Mouse (Mus musculus) intestine, embryonic 16.5 days (tissue): Measurements from ENCODE around the gene Fbrs. TPM values are rescaled to one million over a fixed set of nuclear protein-coding genes. Genes with fewer than 3 reads are reported as not detected.
"Not testable (repeated sequence)": the region's sequence is repeated elsewhere in the genome, so short reads cannot be mapped to it uniquely, and the experiment has no call there.

Experiments used
- ATAC-seq: fragments of 200-750 bp; cut with Nextera tagmentation; 2 replicates; pipeline ENCODE4 v1.8.0; 2017; ENCODE audit warnings: moderate TSS enrichment, moderate library complexity
- H3K27ac ChIP-seq: fragments of 300-500 bp; sonication (generic); 2 replicates; pipeline ENCODE4 v1.5.1; 2014; ENCODE audit warnings: mild to moderate bottlenecking, low read length
- H3K27me3 ChIP-seq: fragments of 300-500 bp; sonication (generic); replicated peaks from 2 replicates; pipeline ENCODE4 v1.6.1; 2014; ENCODE audit warnings: low read length, control low read depth, mixed read lengths; ENCODE audit not compliant: control insufficient read depth, insufficient read depth
- H3K36me3 ChIP-seq: fragments of 300-500 bp; sonication (generic); 2 replicates; pipeline ENCODE4 v1.6.1; 2014; ENCODE audit warnings: low read length, control low read depth; ENCODE audit not compliant: control insufficient read depth, insufficient read depth
- H3K4me1 ChIP-seq: fragments of 300-500 bp; sonication (generic); 2 replicates; pipeline ENCODE4 v1.6.1; 2014; ENCODE audit warnings: low read length, control low read depth, mixed read lengths; ENCODE audit not compliant: control insufficient read depth, insufficient read depth
- H3K4me2 ChIP-seq: fragments of 300-500 bp; sonication (generic); 2 replicates; pipeline ENCODE4 v1.6.1; 2014; ENCODE audit warnings: low read depth, low read length, control low read depth
- H3K4me3 ChIP-seq: fragments of 300-500 bp; sonication (generic); 2 replicates; pipeline ENCODE4 v1.5.1; 2014; ENCODE audit warnings: mild to moderate bottlenecking, low read length
- H3K9ac ChIP-seq: fragments of 300-500 bp; sonication (generic); 2 replicates; pipeline ENCODE4 v1.6.1; 2014; ENCODE audit warnings: low read depth, low read length
- H3K9me3 ChIP-seq: fragments of 300-500 bp; sonication (generic); 2 replicates; pipeline ENCODE4 v1.6.1; 2016; ENCODE audit warnings: low read length, control low read depth; ENCODE audit not compliant: control insufficient read depth
- WGBS: fragments of 180-500 bp; shearing (Covaris S2); extraction: QIAGEN DNeasy Blood & Tissue Kit; methylation state at CpG from one replicate; pipeline ENCODE4 v1.1.7; 2014; 5-methylcytosine and 5-hydroxymethylcytosine counted together
- polyA plus RNA-seq: library from polyadenylated mRNA; unstranded; fragments of >200 nt; fragmentation: Nextera tagmentation; extraction: Ambion mirVana; gene quantifications from 2 replicates; pipeline ENCODE4 v1.2.1, GENCODE M21; 2015

Gene Fbrs
- polyA plus RNA-seq, 1 experiment from 2014 or later, result 8.0 TPM

DNA sequence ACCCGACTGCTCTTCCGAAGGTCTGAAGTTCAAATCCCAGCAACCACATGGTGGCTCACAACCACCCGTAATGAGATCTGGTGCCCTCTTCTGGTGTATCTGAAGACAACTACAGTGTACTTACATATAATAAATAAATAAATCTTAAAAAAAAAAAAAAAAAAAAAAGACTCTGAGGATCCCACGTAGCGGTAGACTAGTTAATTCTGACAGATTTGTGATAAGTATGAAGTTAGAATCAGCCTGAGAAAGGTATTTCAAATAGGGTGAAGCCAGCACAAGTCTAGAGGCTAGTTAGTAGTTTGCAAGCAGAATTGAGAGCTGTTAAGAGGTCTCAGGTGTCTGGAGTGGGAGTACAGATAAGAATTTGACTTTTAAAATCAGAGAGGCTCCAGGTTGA, 9.4 kb downstream of the Fbrs start:
- H3K9me3 ChIP-seq, ATAC-seq, H3K9ac ChIP-seq, H3K27ac ChIP-seq, H3K4me1 ChIP-seq, H3K4me3 ChIP-seq, H3K4me2 ChIP-seq, H3K27me3 ChIP-seq: not testable (repeated sequence)
- 70% methylated on average over 4 of the region's 5 CpGs for WGBS
- H3K36me3 ChIP-seq, result peaks cover 50% of the 10 kb centered on the region

DNA sequence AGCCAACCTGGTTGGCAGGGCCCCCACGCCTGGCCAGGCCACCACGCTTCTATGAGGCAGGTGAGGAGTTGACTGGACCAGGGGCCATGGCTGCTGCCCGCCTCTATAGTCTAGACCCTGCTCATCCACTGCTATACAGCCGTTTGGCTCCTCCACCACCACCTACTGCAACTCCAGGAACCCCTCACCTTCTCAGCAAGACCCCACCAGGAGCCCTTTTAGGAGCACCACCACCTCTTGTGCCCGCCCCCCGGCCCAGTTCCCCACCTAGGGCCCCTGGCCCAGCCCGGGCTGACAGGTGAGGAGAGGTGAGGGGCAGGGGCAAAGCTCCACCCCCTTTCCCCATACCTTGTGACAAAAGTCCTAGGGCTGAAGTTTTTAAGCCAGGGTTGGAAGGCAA, 11.0 kb downstream of the Fbrs start:
- Histone ChIP-seq H3K9me3 (no peaks in the 10 kb centered on the region), H3K4me2 (no peak overlapping the region), H3K9ac (no peak overlapping the region), H3K4me1 (no peaks in the 10 kb centered on the region), H3K27me3 (no peaks in the 10 kb centered on the region), H3K36me3 (peaks cover 48% of the 10 kb centered on the region), H3K27ac (no peak overlapping the region), H3K4me3 (no peak overlapping the region)
- ATAC-seq, result no peak
- WGBS, result 92% methylated on average over 7 of the region's 7 CpGs

DNA sequence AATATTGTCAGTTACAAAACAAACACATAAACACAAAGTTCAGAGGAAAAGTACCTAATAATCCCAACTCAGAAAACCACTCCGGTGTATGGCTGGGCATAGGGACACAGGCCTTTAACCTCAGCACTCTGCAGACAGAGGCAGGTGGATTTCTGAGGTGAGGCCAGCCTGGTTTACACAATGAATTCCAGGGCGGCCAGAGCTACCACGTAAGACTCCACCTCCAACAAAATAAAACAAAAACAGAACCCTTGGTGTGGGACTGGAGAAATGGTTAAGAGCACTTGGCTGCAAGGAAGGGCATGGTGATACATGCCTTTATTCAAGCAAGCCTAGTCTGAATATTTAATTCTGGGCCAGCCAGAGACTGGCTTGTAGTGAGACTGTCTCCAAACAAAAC, 12.8 kb downstream of the Fbrs start:
- no peaks in the 10 kb centered on the region for H3K4me1 ChIP-seq
- H3K9ac ChIP-seq, result no peak overlapping the region
- H3K27ac ChIP-seq, result no peak overlapping the region
- no peaks in the 10 kb centered on the region for H3K27me3 ChIP-seq
- H3K36me3 ChIP-seq, result peaks cover 34% of the 10 kb centered on the region
- no peak overlapping the region for H3K4me2 ChIP-seq
- WGBS, result 79% methylated on average over 3 of the region's 3 CpGs
- H3K9me3 ChIP-seq, result no peaks in the 10 kb centered on the region
- H3K4me3 ChIP-seq, result no peak overlapping the region
- ATAC-seq, result no peak

DNA sequence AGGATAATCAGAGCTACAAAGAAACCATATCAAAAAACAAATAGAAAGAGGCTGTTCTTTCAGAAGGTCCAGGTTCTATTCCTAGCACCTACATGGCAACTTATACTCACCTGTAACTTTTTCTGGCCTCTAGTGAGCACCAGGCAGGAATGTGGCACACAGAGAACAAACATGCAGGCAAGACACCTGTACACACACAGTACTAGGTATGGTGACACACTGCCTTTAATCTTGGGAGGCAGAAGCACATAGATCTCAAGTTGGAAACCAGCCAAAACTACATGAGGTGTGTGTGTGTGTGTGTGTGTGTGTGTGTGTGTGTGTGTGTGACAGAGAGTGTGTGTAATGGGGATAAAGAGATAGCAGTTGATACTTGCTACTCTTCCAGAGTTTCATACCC, 15.6 kb downstream of the Fbrs start:
- Histone ChIP-seq H3K4me2 (no peak overlapping the region), H3K4me3 (no peak overlapping the region), H3K9ac (no peak overlapping the region), H3K27me3 (no peaks in the 10 kb centered on the region), H3K9me3 (no peaks in the 10 kb centered on the region), H3K36me3 (peaks cover 14% of the 10 kb centered on the region), H3K27ac (no peak overlapping the region), H3K4me1 (no peaks in the 10 kb centered on the region)
- ATAC-seq, result 0 out of 2 replicates have a peak, but pooled peaks have one; percentile 32

DNA sequence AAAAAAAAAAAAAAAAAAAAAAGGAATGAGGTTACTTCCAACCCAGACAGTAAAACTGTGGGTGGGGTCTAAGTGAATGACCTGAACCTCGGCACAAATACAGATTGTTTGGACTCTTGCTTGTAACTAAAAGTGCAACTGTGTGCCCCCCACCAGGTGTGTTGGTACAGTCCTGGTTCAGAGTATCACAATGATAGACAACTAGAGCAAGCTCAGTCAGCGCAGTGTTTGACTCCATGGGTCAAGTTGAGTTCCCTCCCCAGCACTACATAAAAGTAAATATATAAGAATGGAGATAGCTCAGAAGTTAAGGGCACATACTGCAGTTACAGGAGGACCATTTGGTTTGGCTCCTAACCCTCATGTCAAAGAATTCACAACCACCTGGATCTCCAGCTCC, 18.4 kb downstream of the Fbrs start:
- 72% methylated on average over 2 of the region's 2 CpGs for WGBS
- Histone ChIP-seq H3K27ac (no peak overlapping the region), H3K4me3 (no peak overlapping the region), H3K9me3 (no peaks in the 10 kb centered on the region), H3K36me3 (no peaks in the 10 kb centered on the region), H3K4me1 (no peaks in the 10 kb centered on the region), H3K27me3 (no peaks in the 10 kb centered on the region), H3K4me2 (no peak overlapping the region), H3K9ac (no peak overlapping the region)
- ATAC-seq, result no peak

DNA sequence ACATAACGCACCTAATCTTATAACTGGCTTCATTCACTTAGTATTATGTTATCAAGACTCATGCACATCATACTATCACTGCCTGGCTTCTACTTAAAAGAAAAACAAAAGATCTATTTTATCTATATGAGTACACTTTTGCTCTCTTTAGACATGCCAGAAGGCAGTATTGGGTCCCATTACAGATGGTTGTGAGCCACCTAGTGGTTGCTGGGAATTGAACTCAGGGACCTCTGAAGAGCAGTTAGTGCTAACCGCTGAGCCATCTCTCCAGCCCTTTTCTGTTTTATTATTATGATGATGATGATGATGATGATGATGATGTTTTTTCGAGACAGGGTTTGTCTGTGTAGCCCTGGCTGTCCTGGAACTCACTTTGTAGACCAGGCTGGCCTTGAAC, 19.4 kb downstream of the Fbrs start:
- ATAC-seq, result no peak
- no peaks in the 10 kb centered on the region for H3K27me3 ChIP-seq
- no peaks in the 10 kb centered on the region for H3K9me3 ChIP-seq
- no peak overlapping the region for H3K4me3 ChIP-seq
- no peaks in the 10 kb centered on the region for H3K4me1 ChIP-seq
- H3K9ac ChIP-seq, result no peak overlapping the region
- H3K4me2 ChIP-seq, result no peak overlapping the region
- no peaks in the 10 kb centered on the region for H3K36me3 ChIP-seq
- WGBS, result 46% methylated on average over 3 of the region's 3 CpGs
- H3K27ac ChIP-seq, result no peak overlapping the region

DNA sequence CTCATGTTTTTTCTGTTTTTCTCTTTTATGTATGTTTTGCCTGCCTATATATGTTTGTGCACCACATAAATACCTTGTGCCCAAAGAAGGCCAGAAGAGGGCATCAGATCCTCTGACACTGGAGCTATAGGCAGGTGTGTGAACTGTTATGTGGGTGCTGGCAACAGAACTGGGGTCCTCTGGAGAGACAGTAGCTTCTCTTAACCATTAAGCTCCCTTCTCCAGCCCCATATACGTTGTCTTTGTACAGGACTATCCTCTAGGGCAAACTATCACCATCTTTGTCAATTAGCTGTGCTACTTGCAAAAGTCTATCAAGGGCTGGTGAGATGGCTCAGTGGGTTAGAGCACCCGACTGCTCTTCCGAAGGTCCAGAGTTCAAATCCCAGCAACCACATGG, 29.3 kb downstream of the Fbrs start:
- 93% methylated on average over 3 of the region's 3 CpGs for WGBS
- Histone ChIP-seq H3K9me3 (no peaks in the 10 kb centered on the region), H3K36me3 (no peaks in the 10 kb centered on the region), H3K4me3 (no peak overlapping the region), H3K27ac (no peak overlapping the region), H3K27me3 (no peaks in the 10 kb centered on the region), H3K4me1 (no peaks in the 10 kb centered on the region; the same call in 1 of the 2 replicates), H3K9ac (no peak overlapping the region), H3K4me2 (no peak overlapping the region)
- ATAC-seq, result no peak

DNA sequence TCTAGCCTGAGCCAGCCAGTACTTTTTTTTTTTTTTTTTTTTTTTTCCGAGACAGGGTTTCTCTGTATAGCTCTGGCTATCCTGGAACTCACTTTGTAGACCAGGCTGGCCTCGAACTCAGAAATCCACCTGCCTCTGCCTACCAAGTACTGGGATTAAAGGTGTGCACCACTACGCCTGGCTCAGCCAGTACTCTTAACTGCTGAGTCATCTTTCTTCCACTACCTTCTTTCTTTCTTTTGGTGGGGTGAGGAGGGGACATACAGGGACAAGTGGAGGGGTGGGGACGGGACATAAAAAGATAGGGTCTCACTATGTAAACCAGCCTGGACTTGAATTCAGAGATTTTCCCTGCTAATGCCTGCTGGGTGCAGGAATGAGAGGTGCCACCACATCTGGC, 30.8 kb downstream of the Fbrs start:
- H3K27me3 ChIP-seq, H3K9ac ChIP-seq, H3K9me3 ChIP-seq, H3K4me2 ChIP-seq, H3K4me3 ChIP-seq, ATAC-seq, H3K36me3 ChIP-seq, H3K4me1 ChIP-seq, H3K27ac ChIP-seq: not testable (repeated sequence)
- WGBS, result 97% methylated on average over 3 of the region's 4 CpGs

DNA sequence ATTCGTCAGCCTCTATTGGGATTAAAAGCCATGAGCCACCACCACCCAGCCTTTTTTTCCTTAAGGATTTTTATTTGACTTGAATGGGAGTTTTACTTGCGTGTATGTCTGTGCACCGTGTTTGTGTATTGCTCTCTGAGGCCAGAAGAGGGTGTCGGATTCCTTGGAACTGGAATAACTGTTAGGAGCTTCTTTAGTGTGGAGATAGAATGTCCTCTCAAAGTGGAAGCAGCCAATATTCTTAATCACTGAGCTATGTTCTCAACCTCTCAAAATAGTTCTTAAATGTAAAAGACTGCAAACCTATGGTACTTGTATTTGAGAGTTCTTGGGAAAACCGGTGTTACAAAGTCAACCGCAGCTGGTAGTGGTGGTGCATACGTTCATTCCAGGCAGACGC, 32.2 kb downstream of the Fbrs start:
- ATAC-seq, result no peak
- Histone ChIP-seq H3K9ac (peak overlapping the region; percentile 89), H3K4me2 (peak overlapping the region; percentile 52), H3K27ac (peak overlapping the region; percentile 98), H3K4me1 (peaks cover 9% of the 10 kb centered on the region), H3K9me3 (no peaks in the 10 kb centered on the region), H3K4me3 (peak overlapping the region; percentile 80), H3K36me3 (peaks cover 5% of the 10 kb centered on the region; the same call in 1 of the 2 replicates), H3K27me3 (no peaks in the 10 kb centered on the region)
- WGBS, result 32% methylated on average over 8 of the region's 8 CpGs

DNA sequence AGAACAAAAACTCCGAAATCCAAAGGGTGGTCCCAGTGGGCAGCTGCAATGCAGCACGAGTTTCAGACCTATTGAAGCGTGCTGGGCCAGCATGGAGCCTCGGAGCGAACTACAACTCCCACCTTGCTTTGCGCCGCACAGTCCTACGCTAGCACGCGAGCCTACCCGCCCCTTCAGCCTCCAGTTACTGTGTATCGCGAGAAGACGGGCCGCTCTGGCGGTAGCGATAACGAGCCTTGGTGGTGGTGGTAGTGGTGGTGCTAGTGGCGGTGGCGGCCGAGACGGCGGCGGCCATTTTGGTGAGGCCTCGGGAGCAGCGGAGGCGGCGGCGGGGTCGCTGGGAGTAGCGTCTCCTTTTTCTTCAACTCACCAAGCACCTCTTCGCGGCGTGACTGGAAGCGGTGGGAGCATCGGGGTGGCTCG, 32.8 kb downstream of the Fbrs start, which contains the start of gene Srcap:
Gene Srcap, plus strand, starts transcription at position 176 of the 423 bp plus-strand sequence.
- Histone ChIP-seq H3K36me3 (peaks cover 6% of the 10 kb centered on the region; the same call in 1 of the 2 replicates), H3K27me3 (no peaks in the 10 kb centered on the region), H3K27ac (peak within 1 kb of the TSS; percentile 98), H3K4me1 (peaks cover 9% of the 10 kb centered on the region), H3K4me2 (peak within 1 kb of the TSS; percentile 60), H3K9ac (peak within 1 kb of the TSS; percentile 89), H3K4me3 (peak within 1 kb of the TSS; percentile 80), H3K9me3 (no peaks in the 10 kb centered on the region)
- WGBS, result under 1% methylated on average over 37 of the region's 37 CpGs
- peak; percentile 95 for ATAC-seq
